Mouse (Mus musculus): ENCODE results near the gene Insc.

GRCm38 (mm10) chr7:114802576-114802975 lies 59.1 kb downstream of the Insc start:
- TF ChIP-seq CHD2 (IDR thresholded peaks at IDR 0.05; ENCODE audit: low read length) (no peak), CTCF (IDR thresholded peaks at IDR 0.05 in 2 of 3, conservative IDR thresholded peaks at IDR 0.05 in 1 of 3; ENCODE audit: control insufficient read depth in 1 of 3, insufficient read depth in 1 of 3, low read depth in 2 of 3, low read length in 3 of 3, poor library complexity in 1 of 3, severe bottlenecking in 1 of 3) (no peak), POLR2A (IDR thresholded peaks at IDR 0.05; ENCODE audit: control insufficient read depth in 1 of 2, insufficient read depth in 1 of 2, low read depth in 1 of 2, low read length in 2 of 2, poor library complexity in 1 of 2) (no peak), RAD21 (IDR thresholded peaks at IDR 0.05; ENCODE audit: low read depth, low read length) (no peak), KAT2A (conservative IDR thresholded peaks at IDR 0.05; ENCODE audit: low read depth, low read length) (no peak), GATA1 (IDR thresholded peaks at IDR 0.05; ENCODE audit: low read depth, low read length) (no peak), TAL1 (IDR thresholded peaks at IDR 0.05; ENCODE audit: low read length) (no peak), EP300 (IDR thresholded peaks at IDR 0.05; ENCODE audit: low read depth in 1 of 2, low read length in 2 of 2) (no peak), UBTF (IDR thresholded peaks at IDR 0.05; ENCODE audit: borderline replicate concordance, insufficient read depth, low read depth, low read length) (no peak), ZNF384 (IDR thresholded peaks at IDR 0.05; ENCODE audit: low read depth, low read length) (no peak), MYC (IDR thresholded peaks at IDR 0.05; ENCODE audit: low read depth, low read length) (no peak), MAFK (IDR thresholded peaks at IDR 0.05; ENCODE audit: borderline replicate concordance, low read depth, low read length) (no peak)
